Mouse (Mus musculus): ENCODE measurements around the gene Atp10b. TPM values are rescaled to one million over a fixed set of nuclear protein-coding genes. Genes with fewer than 3 reads are reported as not detected.

The Atp10b gene
- polyA plus RNA-seq, 1 experiment from 2014 or later = 1.0 TPM

GRCm38 (mm10) chr11:43158814-43159213, 9.1 kb downstream of the Atp10b start:
- Histone ChIP-seq H3K9ac (no peak overlapping the region), H3K4me2 (replicated peaks) (no peak overlapping the region), H3K9me3 (no peaks in the 10 kb centered on the region), H3K36me3 (no peaks in the 10 kb centered on the region), H3K27me3 (no peaks in the 10 kb centered on the region), H3K4me1 (no peaks in the 10 kb centered on the region), H3K27ac (no peak overlapping the region), H3K4me3 (no peak overlapping the region)
- WGBS = 52% methylated on average over 1 of the region's 1 CpGs
- no peak for ATAC-seq (ENCODE audit: insufficient number of reproducible peaks, insufficient read depth, low FRiP score, low TSS enrichment)

DNA sequence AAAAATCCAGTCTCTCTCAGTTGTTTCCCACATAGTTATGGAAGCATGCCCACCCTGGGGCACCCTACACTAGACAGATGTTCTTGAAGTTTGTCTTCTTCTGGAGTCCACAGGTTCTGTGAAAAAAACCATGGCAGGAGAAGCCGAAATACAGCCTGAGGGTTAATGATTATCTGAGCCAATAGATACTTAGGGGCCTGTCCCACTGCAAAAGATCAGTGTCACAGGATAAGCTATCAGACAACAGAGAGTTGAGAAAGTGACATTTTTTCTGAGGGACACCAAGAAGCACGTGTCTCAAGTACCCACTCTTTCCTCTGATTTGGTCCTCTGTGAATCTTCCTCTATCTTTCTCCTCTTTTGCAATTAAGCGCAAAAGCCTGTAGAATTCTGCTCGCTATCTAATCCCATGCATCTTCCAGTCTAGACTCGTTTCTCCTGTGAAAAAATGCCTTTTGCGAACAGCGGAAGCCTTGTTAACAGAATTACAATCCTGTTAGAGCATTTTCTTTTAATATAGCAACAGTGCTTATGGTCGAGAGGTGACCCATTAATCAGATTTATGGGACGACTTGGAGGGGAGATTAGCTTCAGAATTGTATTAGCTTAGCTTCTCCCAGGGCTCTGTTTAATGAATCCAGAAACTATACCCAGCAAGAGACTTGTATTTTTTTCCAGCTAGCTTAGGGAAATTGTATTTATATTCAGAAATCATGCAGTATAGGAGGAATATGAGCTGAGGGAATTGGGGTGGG, 10.7 kb downstream of the Atp10b start:
- H3K4me3 ChIP-seq = no peak overlapping the region
- H3K4me1 ChIP-seq = no peaks in the 10 kb centered on the region
- 80% methylated on average over 9 of the region's 9 CpGs for WGBS

DNA sequence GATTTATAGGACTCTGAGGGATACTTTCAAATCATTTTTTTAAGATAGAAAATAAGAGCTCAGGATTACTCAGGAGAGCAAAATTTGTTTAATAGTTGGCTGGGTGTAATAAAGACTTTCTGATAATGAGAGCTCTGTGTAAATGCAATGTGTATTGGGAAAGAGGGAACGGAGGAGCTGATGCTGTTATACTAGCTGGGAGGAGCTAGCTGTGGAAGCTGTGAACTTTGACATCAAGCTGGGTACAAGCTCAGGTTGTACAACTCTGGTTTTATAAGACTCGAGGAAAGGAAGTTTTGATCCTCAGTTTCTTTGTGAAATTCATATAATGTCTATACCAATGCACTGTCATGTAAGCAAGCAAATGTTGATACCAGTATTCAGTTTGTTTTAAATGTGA, 20.9 kb downstream of the Atp10b start:
- Histone ChIP-seq H3K9ac (no peak overlapping the region), H3K27ac (no peak overlapping the region), H3K9me3 (no peaks in the 10 kb centered on the region), H3K36me3 (no peaks in the 10 kb centered on the region), H3K4me1 (no peaks in the 10 kb centered on the region), H3K4me3 (no peak overlapping the region), H3K4me2 (replicated peaks) (no peak overlapping the region), H3K27me3 (no peaks in the 10 kb centered on the region)
- ATAC-seq (ENCODE audit: insufficient number of reproducible peaks, insufficient read depth, low FRiP score, low TSS enrichment) = no peak
- 76% methylated on average over 2 of the region's 2 CpGs for WGBS

More for the DNA sequence above, 10.7 kb downstream of the Atp10b start:
- Histone ChIP-seq H3K27me3 (no peaks in the 10 kb centered on the region), H3K27ac (no peak overlapping the region), H3K36me3 (no peaks in the 10 kb centered on the region), H3K9me3 (no peaks in the 10 kb centered on the region), H3K4me2 (replicated peaks) (no peak overlapping the region), H3K9ac (no peak overlapping the region)
- ATAC-seq (ENCODE audit: insufficient number of reproducible peaks, insufficient read depth, low FRiP score, low TSS enrichment) = no peak

- Histone ChIP-seq H3K4me3 (no peak overlapping the region), H3K4me2 (replicated peaks) (no peak overlapping the region), H3K27ac (no peak overlapping the region), H3K9me3 (no peaks in the 10 kb centered on the region), H3K4me1 (no peaks in the 10 kb centered on the region), H3K27me3 (no peaks in the 10 kb centered on the region), H3K36me3 (no peaks in the 10 kb centered on the region), H3K9ac (no peak overlapping the region)
- 69% methylated on average over 6 of the region's 6 CpGs for WGBS
- ATAC-seq (ENCODE audit: insufficient number of reproducible peaks, insufficient read depth, low FRiP score, low TSS enrichment) = no peak
Observed at GRCm38 (mm10) chr11:43174359-43175116, 24.9 kb downstream of the Atp10b start.

DNA sequence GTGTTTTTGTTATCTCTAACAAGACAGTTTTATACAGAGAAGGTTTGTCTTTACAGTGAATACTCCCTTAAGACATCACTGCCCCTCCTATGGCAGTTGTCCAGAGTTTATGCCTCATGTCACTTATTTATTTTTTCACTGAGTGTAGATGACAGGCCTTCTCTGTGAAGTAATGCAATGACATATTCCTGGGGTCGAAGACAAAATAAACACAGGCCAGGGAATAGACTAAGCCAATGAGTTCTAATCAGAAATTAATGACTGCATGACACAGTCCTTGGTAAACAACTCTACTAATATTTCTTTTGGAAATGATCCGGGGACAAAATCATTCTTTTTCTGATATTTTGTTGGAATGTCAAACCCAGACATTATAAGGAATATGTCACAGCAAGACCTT, 32.7 kb downstream of the Atp10b start:
- H3K9ac ChIP-seq = no peak overlapping the region
- H3K27ac ChIP-seq = no peak overlapping the region
- H3K36me3 ChIP-seq = no peaks in the 10 kb centered on the region
- no peak overlapping the region for H3K4me2 ChIP-seq (replicated peaks)
- peaks cover 5% of the 10 kb centered on the region; the same call in 1 of the 2 replicates for H3K4me1 ChIP-seq
- H3K27me3 ChIP-seq = no peaks in the 10 kb centered on the region
- ATAC-seq (ENCODE audit: insufficient number of reproducible peaks, insufficient read depth, low FRiP score, low TSS enrichment) = no peak
- 73% methylated on average over 2 of the region's 2 CpGs for WGBS
- H3K4me3 ChIP-seq = no peak overlapping the region
- H3K9me3 ChIP-seq = no peaks in the 10 kb centered on the region

DNA sequence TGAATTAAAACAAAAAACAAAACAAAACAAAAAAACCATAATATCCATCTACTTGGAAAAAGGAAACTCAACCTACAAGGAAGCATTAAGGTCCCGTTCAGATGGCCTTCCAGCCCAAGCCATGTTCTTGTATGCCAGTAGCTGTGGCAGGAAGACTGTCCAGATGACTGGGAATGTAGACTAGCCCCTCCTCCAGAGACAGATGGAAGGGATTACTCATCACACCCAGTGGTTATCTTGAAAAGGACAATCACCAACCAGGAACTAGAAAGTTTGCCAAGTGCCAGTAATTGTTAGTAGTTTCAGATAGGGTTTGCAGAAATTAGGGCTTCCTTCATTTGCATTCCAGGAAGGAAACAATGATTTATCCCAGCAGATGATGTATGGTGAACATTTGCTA, 33.1 kb downstream of the Atp10b start:
- H3K4me3 ChIP-seq = no peak overlapping the region
- no peak for ATAC-seq (ENCODE audit: insufficient number of reproducible peaks, insufficient read depth, low FRiP score, low TSS enrichment)
- H3K4me1 ChIP-seq = peaks cover 5% of the 10 kb centered on the region; the same call in 1 of the 2 replicates
- H3K27ac ChIP-seq = no peak overlapping the region
- H3K36me3 ChIP-seq = no peaks in the 10 kb centered on the region
- H3K4me2 ChIP-seq (replicated peaks) = no peak overlapping the region
- WGBS = 67% methylated on average over 1 of the region's 1 CpGs
- no peaks in the 10 kb centered on the region for H3K9me3 ChIP-seq
- H3K27me3 ChIP-seq = no peaks in the 10 kb centered on the region
- H3K9ac ChIP-seq = no peak overlapping the region

- Histone ChIP-seq H3K27me3 (no peaks in the 10 kb centered on the region), H3K4me1 (peaks cover 5% of the 10 kb centered on the region; the same call in 1 of the 2 replicates), H3K36me3 (no peaks in the 10 kb centered on the region), H3K9ac (no peak overlapping the region), H3K4me3 (no peak overlapping the region), H3K4me2 (replicated peaks) (no peak overlapping the region), H3K27ac (no peak overlapping the region), H3K9me3 (no peaks in the 10 kb centered on the region)
- ATAC-seq (ENCODE audit: insufficient number of reproducible peaks, insufficient read depth, low FRiP score, low TSS enrichment) = no peak
- WGBS = 35% methylated on average over 4 of the region's 4 CpGs
Observed at GRCm38 (mm10) chr11:43183457-43183856, 33.8 kb downstream of the Atp10b start.

DNA sequence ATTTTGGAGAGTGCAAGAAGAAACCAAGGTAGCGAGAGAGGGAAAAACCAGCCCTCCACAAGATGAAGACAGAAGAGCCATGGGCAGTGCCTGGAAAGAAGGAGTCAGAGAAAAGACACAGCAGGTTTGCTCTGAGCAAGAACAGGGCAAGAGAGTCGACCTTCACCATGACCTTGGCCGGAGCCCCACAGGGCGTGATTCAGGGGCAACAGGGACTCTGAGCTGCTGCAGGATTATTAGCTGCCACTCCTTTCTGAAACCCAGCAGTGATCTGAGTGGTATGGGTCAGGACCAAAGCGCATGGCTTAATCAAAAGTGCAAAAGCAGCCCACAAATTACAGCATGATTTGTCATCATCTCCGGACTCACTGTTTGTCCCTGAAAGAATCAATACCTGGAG, 36.6 kb downstream of the Atp10b start:
- no peak for ATAC-seq (ENCODE audit: insufficient number of reproducible peaks, insufficient read depth, low FRiP score, low TSS enrichment)
- WGBS = 61% methylated on average over 6 of the region's 6 CpGs
- Histone ChIP-seq H3K9ac (no peak overlapping the region), H3K4me2 (replicated peaks) (no peak overlapping the region), H3K27me3 (no peaks in the 10 kb centered on the region), H3K36me3 (no peaks in the 10 kb centered on the region), H3K4me3 (no peak overlapping the region), H3K27ac (no peak overlapping the region), H3K4me1 (peaks cover 5% of the 10 kb centered on the region; the same call in 1 of the 2 replicates), H3K9me3 (no peaks in the 10 kb centered on the region)

DNA sequence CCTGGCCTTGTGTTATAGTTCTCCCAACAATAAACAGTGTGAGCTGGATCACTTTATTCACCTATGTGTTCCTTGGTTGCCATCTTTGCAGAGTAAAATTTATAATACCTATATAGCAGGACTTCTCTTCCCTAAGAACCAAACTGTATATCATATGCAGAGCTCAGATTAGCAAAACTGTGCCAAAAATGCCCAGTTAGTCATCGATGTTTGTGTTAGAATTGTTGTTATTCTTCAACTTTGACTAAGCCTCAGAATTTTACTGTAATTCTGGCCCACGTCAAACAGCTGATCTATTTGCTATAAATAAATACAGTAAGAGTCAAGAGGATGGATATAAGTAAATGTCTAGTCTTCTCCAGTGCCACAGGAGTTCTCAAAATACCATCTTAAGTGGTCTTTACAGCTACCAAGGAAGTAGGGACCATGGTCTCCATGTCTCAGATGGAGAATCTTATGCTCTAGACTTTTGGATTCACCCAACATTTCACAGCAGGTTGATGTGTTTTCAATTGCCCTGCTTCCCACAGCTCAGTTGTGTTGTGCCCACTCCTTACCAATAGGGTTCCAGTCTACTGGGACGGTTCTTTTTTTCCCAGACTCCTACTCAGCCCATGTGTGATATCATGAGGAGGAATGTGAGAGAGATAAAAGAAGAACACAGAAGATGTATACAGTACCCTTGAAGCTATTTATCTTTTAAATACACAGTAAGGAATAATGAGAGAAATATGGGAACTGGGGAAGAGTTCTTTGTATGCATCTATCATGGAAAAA, 40.3 kb downstream of the Atp10b start:
- H3K27me3 ChIP-seq = no peaks in the 10 kb centered on the region
- H3K9ac ChIP-seq = no peak overlapping the region
- H3K9me3 ChIP-seq = no peaks in the 10 kb centered on the region
- H3K27ac ChIP-seq = no peak overlapping the region
- H3K36me3 ChIP-seq = no peaks in the 10 kb centered on the region
- no peak overlapping the region for H3K4me3 ChIP-seq
- H3K4me2 ChIP-seq (replicated peaks) = no peak overlapping the region
- ATAC-seq (ENCODE audit: insufficient number of reproducible peaks, insufficient read depth, low FRiP score, low TSS enrichment) = no peak
- no peaks in the 10 kb centered on the region for H3K4me1 ChIP-seq
- 87% methylated on average over 3 of the region's 3 CpGs for WGBS

DNA sequence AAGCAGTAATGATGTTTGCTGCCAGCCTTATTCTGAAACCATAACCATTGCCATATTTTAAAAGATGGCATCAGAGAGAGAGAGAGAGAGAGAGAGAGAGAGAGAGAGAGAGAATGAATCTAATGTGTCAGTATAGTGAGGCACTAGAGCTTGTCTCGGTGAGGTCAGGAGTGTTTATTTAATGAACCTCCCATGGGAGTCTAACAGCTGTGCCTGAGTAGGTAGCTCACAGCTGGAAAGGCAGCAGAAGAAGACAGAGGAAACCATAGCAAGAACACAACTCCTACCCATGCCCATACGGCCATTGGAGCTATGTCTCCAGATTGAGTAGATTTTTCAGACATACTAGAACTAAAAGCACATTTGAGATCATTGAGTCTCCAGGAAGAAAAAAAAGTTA, 49.1 kb downstream of the Atp10b start:
- Histone ChIP-seq H3K27ac (no peak overlapping the region), H3K4me2 (replicated peaks) (no peak overlapping the region), H3K9me3 (no peaks in the 10 kb centered on the region), H3K9ac (no peak overlapping the region), H3K4me1 (no peaks in the 10 kb centered on the region), H3K4me3 (no peak overlapping the region), H3K36me3 (no peaks in the 10 kb centered on the region), H3K27me3 (no peaks in the 10 kb centered on the region)
- 60% methylated on average over 2 of the region's 2 CpGs for WGBS
- ATAC-seq (ENCODE audit: insufficient number of reproducible peaks, insufficient read depth, low FRiP score, low TSS enrichment) = no peak

DNA sequence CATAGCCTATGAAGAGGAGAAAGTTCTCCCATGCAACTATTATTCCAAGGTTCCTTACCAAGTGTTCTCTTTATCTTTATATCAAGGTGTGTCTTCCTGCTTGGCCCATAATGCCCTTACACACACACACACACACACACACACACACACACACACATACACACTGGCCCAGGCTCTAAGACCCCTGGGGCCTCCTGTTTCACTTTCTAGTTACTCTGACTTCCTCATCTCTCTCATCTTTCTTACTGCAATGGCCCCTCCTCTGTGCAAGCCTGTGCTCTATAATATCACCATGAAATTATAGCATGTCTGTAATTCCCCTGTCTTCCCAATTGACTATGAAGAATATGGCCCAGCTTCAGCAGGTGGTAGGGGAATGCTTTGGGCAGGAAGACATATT, 49.7 kb downstream of the Atp10b start:
- Histone ChIP-seq H3K9me3 (no peaks in the 10 kb centered on the region), H3K27ac (no peak overlapping the region), H3K4me1 (no peaks in the 10 kb centered on the region), H3K27me3 (no peaks in the 10 kb centered on the region), H3K4me3 (no peak overlapping the region), H3K9ac (no peak overlapping the region), H3K4me2 (replicated peaks) (no peak overlapping the region), H3K36me3 (no peaks in the 10 kb centered on the region)
- ATAC-seq (ENCODE audit: insufficient number of reproducible peaks, insufficient read depth, low FRiP score, low TSS enrichment) = no peak

Measured in embryonic facial prominence, embryonic 12.5 days (tissue).